Mouse (Mus musculus): ENCODE data around the gene Hist1h4h. TPM values are rescaled to one million over a fixed set of nuclear protein-coding genes. Genes with fewer than 3 reads are reported as not detected.
"Not testable (repeated sequence)": the region's sequence is repeated elsewhere in the genome, so short reads cannot be mapped to it uniquely, and the experiment has no call there.

Gene Hist1h4h
- polyA plus RNA-seq, 1 experiment from 2014 or later: 3.4 TPM

DNA sequence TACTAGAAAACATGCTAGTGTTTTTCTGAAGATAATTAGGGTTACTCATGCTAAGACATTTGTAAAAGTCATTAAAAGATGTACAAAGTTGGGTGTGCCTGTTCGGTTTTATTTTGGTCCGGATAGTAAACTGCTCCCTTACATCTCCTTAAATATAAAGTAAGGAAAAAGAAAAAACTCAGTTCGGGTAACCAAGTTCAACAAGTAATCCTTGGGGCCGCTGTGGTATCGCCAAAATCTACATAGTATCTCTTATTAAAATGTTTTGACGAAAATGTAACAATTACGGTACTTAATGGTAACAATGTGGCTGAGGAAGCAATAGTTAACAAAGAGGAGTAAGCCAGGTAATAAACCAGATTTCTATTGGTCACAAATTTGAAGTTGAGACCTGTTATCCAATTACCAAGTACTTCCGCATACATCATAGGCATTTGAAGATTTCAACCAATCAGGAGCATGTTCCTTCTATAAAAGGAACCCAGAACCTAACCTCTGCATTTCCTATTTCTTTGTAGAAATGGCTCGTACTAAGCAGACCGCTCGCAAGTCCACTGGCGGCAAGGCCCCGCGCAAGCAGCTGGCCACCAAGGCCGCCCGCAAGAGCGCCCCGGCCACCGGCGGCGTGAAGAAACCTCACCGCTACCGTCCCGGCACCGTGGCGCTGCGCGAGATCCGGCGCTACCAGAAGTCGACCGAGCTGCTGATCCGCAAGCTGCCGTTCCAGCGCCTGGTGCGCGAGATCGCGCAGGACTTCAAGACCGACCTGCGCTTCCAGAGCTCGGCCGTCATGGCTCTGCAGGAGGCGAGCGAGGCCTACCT lies 13.3 kb downstream of the Hist1h4h start, which contains the start of gene Hist1h3f:
Gene Hist1h3f, plus strand, starts transcription at position 88 of the 822 bp plus-strand sequence.
- H3K4me2 ChIP-seq (ENCODE audit: low read depth): peak within 1 kb of the TSS; percentile 72
- peaks cover 3% of the 10 kb centered on the region; the same call in 1 of the 2 replicates for H3K4me1 ChIP-seq (ENCODE audit: control insufficient read depth, insufficient read depth, low read length)
- peak; percentile 93 for ATAC-seq (ENCODE audit: insufficient read depth, low FRiP score, low TSS enrichment)
- under 1% methylated on average over 24 of the region's 45 CpGs for WGBS
- peak within 1 kb of the TSS; percentile 65 for H3K9ac ChIP-seq (ENCODE audit: low read length)
- peak within 1 kb of the TSS; percentile 87 for H3K27ac ChIP-seq (ENCODE audit: low read depth, low read length)
- H3K36me3 ChIP-seq (ENCODE audit: control insufficient read depth, insufficient read depth, low read length): no peaks in the 10 kb centered on the region
- DNase-seq (ENCODE audit: low spot score): peak; percentile 67
- no peaks in the 10 kb centered on the region for H3K9me3 ChIP-seq (ENCODE audit: control insufficient read depth, low read length)
- H3K27me3 ChIP-seq (ENCODE audit: control insufficient read depth, insufficient read depth, low read length): no peaks in the 10 kb centered on the region
- H3K4me3 ChIP-seq (ENCODE audit: low read depth, low read length): peak within 1 kb of the TSS; percentile 42

DNA sequence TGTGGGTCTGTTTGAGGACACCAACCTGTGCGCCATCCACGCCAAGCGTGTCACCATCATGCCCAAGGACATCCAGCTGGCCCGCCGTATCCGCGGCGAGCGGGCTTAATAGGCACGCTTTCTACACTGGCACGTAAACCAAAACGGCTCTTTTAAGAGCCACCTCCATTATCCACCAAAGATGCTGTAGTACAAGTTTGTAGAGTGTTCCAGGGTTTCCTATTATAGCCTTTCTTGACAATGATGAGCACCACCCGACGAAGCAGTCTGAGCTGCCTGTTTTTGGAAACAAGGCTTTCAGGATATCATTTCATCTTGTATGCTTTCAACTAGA lies 13.9 kb downstream of the Hist1h4h start:
- under 1% methylated on average over 8 of the region's 14 CpGs for WGBS
- H3K27ac ChIP-seq (ENCODE audit: low read depth, low read length): peak overlapping the region; percentile 87
- peak overlapping the region; percentile 36 for H3K4me2 ChIP-seq (ENCODE audit: low read depth)
- peak overlapping the region; percentile 63 for H3K9ac ChIP-seq (ENCODE audit: low read length)
- not testable (repeated sequence) for H3K4me1 ChIP-seq (ENCODE audit: control insufficient read depth, insufficient read depth, low read length); H3K27me3 ChIP-seq (ENCODE audit: control insufficient read depth, insufficient read depth, low read length); DNase-seq (ENCODE audit: low spot score); H3K36me3 ChIP-seq (ENCODE audit: control insufficient read depth, insufficient read depth, low read length); ATAC-seq (ENCODE audit: insufficient read depth, low FRiP score, low TSS enrichment); H3K9me3 ChIP-seq (ENCODE audit: control insufficient read depth, low read length)
- H3K4me3 ChIP-seq (ENCODE audit: low read depth, low read length): peak overlapping the region; percentile 42

DNA sequence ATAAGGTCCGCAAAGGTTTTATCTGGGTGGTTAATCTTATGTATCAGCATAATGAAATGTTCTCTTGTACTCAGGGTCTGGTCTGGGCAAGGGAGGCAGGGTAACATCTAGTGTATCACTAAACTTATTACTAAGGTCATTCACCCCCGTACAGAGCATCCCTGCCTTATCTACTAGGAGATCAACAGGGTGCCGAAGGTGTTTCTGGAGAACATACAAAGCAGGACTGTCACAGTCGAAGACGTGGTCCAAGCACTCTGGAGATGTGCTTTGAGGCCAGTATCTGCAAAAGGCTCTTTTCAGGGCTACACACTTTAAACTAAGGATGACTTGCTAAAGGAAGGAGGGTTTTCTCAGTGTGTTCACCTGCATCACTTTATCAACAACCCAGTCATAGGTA lies 15.8 kb downstream of the Hist1h4h start:
- H3K9me3 ChIP-seq (ENCODE audit: control insufficient read depth, low read length): no peaks in the 10 kb centered on the region
- 85% methylated on average over 5 of the region's 5 CpGs for WGBS
- H3K27me3 ChIP-seq (ENCODE audit: control insufficient read depth, insufficient read depth, low read length): no peaks in the 10 kb centered on the region
- no peak overlapping the region for H3K9ac ChIP-seq (ENCODE audit: low read length)
- H3K4me1 ChIP-seq (ENCODE audit: control insufficient read depth, insufficient read depth, low read length): peaks cover 6% of the 10 kb centered on the region; the same call in 1 of the 2 replicates
- ATAC-seq (ENCODE audit: insufficient read depth, low FRiP score, low TSS enrichment) (no peak), DNase-seq (ENCODE audit: low spot score) (no peak)
- H3K36me3 ChIP-seq (ENCODE audit: control insufficient read depth, insufficient read depth, low read length): no peaks in the 10 kb centered on the region
- no peak overlapping the region for H3K4me3 ChIP-seq (ENCODE audit: low read depth, low read length)
- H3K27ac ChIP-seq (ENCODE audit: low read depth, low read length): 0 out of 2 replicates have a peak overlapping the region, but pooled peaks have one; percentile 1
- H3K4me2 ChIP-seq (ENCODE audit: low read depth): no peak overlapping the region

DNA sequence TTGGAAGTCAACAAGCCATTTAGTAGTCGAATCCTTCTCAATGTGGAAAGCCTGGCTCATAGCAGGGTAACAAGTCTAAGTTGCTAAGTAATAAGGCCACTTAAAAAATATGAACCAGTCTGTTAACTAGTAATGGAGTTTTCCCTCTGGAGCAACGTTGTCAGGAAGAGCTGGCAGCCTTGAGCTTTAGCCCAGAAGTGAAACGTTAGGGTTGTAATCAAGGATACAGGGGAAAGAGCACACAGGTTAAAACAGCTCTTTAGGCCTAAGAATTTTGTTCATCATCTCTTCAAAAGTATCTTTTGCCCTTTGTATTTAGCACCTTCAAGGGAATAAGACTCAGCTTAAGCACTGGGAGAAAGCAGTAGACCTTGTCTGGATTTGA lies 19.9 kb downstream of the Hist1h4h start:
- peak; percentile 23 for DNase-seq (ENCODE audit: low spot score)
- no peaks in the 10 kb centered on the region for H3K9me3 ChIP-seq (ENCODE audit: control insufficient read depth, low read length)
- H3K9ac ChIP-seq (ENCODE audit: low read length): peak overlapping the region; percentile 63
- peak overlapping the region; percentile 57 for H3K4me2 ChIP-seq (ENCODE audit: low read depth)
- no peaks in the 10 kb centered on the region for H3K27me3 ChIP-seq (ENCODE audit: control insufficient read depth, insufficient read depth, low read length)
- WGBS: 5% methylated on average over 3 of the region's 3 CpGs
- H3K36me3 ChIP-seq (ENCODE audit: control insufficient read depth, insufficient read depth, low read length): no peaks in the 10 kb centered on the region
- H3K27ac ChIP-seq (ENCODE audit: low read depth, low read length): peak overlapping the region; percentile 85
- no peak for ATAC-seq (ENCODE audit: insufficient read depth, low FRiP score, low TSS enrichment)
- peaks cover 5% of the 10 kb centered on the region; the same call in 1 of the 2 replicates for H3K4me1 ChIP-seq (ENCODE audit: control insufficient read depth, insufficient read depth, low read length)
- peak overlapping the region; percentile 40 for H3K4me3 ChIP-seq (ENCODE audit: low read depth, low read length)

DNA sequence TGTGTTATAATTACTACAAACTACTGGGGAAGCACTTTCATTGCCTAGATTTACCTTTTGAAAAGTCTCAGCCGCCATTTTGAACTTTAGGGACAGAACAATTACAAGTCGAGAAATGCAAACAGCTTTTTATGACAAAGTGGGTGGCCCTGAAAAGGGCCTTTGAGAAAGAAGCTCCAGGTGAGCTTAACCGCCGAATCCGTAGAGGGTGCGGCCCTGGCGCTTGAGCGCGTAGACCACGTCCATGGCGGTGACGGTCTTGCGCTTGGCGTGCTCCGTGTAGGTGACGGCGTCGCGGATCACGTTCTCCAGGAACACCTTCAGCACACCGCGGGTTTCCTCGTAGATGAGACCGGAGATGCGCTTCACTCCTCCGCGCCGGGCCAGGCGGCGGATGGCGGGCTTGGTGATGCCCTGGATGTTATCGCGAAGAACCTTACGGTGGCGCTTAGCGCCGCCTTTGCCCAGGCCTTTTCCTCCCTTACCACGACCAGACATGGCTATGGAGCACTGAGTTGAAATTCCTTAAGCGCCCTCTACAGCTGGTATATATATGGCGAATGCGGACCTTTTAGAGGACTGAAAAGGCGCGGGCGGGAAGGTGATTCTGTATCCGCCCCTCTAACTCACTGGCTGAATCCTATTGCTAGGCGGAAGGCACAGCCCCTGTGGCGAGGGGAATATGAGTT lies 20.4 kb downstream of the Hist1h4h start, which contains the start of gene Hist1h4f:
Gene Hist1h4f, minus strand, starts transcription at position 503 of the 689 bp plus-strand sequence.
- not testable (repeated sequence) for H3K27me3 ChIP-seq (ENCODE audit: control insufficient read depth, insufficient read depth, low read length); H3K9me3 ChIP-seq (ENCODE audit: control insufficient read depth, low read length); H3K4me1 ChIP-seq (ENCODE audit: control insufficient read depth, insufficient read depth, low read length); H3K36me3 ChIP-seq (ENCODE audit: control insufficient read depth, insufficient read depth, low read length)
- Histone ChIP-seq H3K4me2 (ENCODE audit: low read depth) (peak within 1 kb of the TSS; percentile 57), H3K27ac (ENCODE audit: low read depth, low read length) (peak within 1 kb of the TSS; percentile 85), H3K9ac (ENCODE audit: low read length) (peak within 1 kb of the TSS; percentile 63), H3K4me3 (ENCODE audit: low read depth, low read length) (peak within 1 kb of the TSS; percentile 40)
- WGBS: under 1% methylated on average over 47 of the region's 47 CpGs
- peak; percentile 77 for ATAC-seq (ENCODE audit: insufficient read depth, low FRiP score, low TSS enrichment)
- DNase-seq (ENCODE audit: low spot score): peak; percentile 91

DNA sequence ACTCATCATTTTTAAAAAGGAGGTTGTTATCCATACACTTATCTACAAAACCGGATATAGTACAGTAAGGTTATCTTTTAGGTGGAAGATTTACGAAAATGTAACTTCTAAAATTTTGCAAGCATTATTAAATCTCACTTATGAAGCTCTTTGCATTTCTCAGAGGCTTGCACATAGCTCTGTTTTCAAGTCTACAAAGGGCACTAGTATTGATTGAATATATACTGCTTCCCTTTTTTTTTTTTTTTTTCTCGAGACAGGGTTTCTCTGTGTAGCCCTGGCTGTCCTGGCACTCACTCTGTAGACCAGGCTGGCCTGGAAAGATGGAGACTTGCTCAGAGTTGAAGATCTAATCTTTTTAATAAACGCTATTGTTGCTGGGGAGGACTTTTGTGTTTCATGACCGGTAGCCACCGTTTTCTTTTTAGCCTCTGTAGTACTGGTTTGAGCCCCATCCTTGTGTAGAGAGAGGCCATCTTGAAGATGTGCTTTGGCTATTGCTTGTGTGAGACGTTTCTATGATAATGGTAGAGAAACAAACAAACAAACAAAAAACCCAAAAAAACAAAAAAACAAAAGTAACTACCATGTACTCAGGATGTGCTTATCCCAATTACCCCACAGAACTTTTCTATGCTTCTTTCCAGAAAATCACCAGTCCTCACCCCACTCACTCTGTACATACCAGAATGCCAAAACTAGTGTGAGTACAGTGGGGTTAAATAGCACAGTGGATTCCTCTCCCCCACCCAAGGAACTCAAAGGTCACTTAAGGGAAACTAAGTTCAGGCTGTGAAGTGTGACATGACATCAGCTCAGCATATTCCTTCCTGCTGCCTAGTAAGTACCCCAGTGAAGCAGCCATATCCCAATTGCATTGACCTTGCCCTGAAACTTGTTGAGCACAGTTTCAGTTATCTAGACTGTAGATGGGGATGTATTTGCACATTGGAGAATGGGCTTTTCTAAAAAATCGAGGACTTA lies 21.4 kb downstream of the Hist1h4h start:
- DNase-seq (ENCODE audit: low spot score) (no peak), ATAC-seq (ENCODE audit: insufficient read depth, low FRiP score, low TSS enrichment) (no peak)
- peaks cover 3% of the 10 kb centered on the region; the same call in 1 of the 2 replicates for H3K4me1 ChIP-seq (ENCODE audit: control insufficient read depth, insufficient read depth, low read length)
- no peaks in the 10 kb centered on the region for H3K9me3 ChIP-seq (ENCODE audit: control insufficient read depth, low read length)
- H3K4me3 ChIP-seq (ENCODE audit: low read depth, low read length): peak overlapping the region; percentile 40
- WGBS: 56% methylated on average over 8 of the region's 8 CpGs
- peak overlapping the region; percentile 85 for H3K27ac ChIP-seq (ENCODE audit: low read depth, low read length)
- peak overlapping the region; percentile 63 for H3K9ac ChIP-seq (ENCODE audit: low read length)
- H3K36me3 ChIP-seq (ENCODE audit: control insufficient read depth, insufficient read depth, low read length): no peaks in the 10 kb centered on the region
- H3K27me3 ChIP-seq (ENCODE audit: control insufficient read depth, insufficient read depth, low read length): no peaks in the 10 kb centered on the region
- peak overlapping the region; percentile 57 for H3K4me2 ChIP-seq (ENCODE audit: low read depth)

DNA sequence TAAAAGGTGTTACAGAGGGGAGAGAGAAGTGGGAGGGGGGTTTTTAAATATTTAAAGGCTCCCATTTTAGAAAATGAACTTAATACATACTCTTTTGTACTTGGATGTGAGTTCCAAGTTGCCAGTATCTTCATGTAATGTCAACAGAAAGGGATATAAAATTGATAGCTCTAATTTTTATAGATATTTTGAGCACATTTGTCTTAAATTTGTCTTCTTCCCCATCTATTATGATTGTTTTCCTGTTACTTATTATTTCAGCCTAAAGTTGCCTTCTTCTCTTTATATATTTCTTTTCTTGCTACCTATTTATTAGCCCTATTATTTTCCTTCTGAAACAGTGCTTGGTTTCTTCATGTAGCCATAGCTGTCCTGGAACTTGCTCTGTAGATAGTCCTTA lies 22.1 kb downstream of the Hist1h4h start, which contains the start of gene Hist1h1d:
Gene Hist1h1d, plus strand, starts transcription at position 301 of the 400 bp plus-strand sequence.
- ATAC-seq (ENCODE audit: insufficient read depth, low FRiP score, low TSS enrichment) (no peak), DNase-seq (ENCODE audit: low spot score) (no peak)
- H3K9ac ChIP-seq (ENCODE audit: low read length): no peak within 1 kb of the TSS; the same call in none of the 2 replicates
- H3K36me3 ChIP-seq (ENCODE audit: control insufficient read depth, insufficient read depth, low read length): no peaks in the 10 kb centered on the region
- H3K27me3 ChIP-seq (ENCODE audit: control insufficient read depth, insufficient read depth, low read length): no peaks in the 10 kb centered on the region
- no peaks in the 10 kb centered on the region for H3K9me3 ChIP-seq (ENCODE audit: control insufficient read depth, low read length)
- H3K4me1 ChIP-seq (ENCODE audit: control insufficient read depth, insufficient read depth, low read length): peaks cover 3% of the 10 kb centered on the region; the same call in 1 of the 2 replicates
- H3K4me3 ChIP-seq (ENCODE audit: low read depth, low read length): no peak within 1 kb of the TSS
- peak within 1 kb of the TSS; percentile 57; the same call in 1 of the 2 replicates for H3K4me2 ChIP-seq (ENCODE audit: low read depth)
- H3K27ac ChIP-seq (ENCODE audit: low read depth, low read length): peak within 1 kb of the TSS; percentile 85

DNA sequence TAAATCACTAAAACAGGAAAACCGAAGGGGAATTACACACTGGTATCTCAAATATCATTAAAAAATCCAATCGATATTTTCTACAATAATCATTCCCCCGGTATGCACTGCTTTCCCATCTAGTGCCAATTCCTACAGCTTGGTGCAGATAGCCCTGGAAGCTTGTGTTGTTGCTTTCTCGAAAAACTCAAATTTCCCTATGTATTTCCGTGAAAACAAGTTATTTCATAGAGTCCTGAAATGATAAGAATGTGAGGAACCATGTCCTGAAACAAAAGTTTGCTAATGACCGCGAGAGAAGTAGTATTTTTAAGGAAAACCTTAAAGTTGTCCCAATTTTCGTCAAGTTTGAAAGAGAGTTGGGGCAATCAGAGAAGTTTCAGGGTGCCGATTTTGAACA lies 23.5 kb downstream of the Hist1h4h start:
- WGBS: 25% methylated on average over 9 of the region's 9 CpGs
- no peaks in the 10 kb centered on the region for H3K9me3 ChIP-seq (ENCODE audit: control insufficient read depth, low read length)
- peak; percentile 10 for DNase-seq (ENCODE audit: low spot score)

More for the DNA sequence above, 23.5 kb downstream of the Hist1h4h start:
- Histone ChIP-seq H3K4me3 (ENCODE audit: low read depth, low read length) (peak overlapping the region; percentile 60), H3K4me2 (ENCODE audit: low read depth) (peak overlapping the region; percentile 95), H3K27ac (ENCODE audit: low read depth, low read length) (peak overlapping the region; percentile 98), H3K4me1 (ENCODE audit: control insufficient read depth, insufficient read depth, low read length) (peaks cover 3% of the 10 kb centered on the region; the same call in 1 of the 2 replicates), H3K27me3 (ENCODE audit: control insufficient read depth, insufficient read depth, low read length) (no peaks in the 10 kb centered on the region), H3K9ac (ENCODE audit: low read length) (peak overlapping the region; percentile 75), H3K36me3 (ENCODE audit: control insufficient read depth, insufficient read depth, low read length) (no peaks in the 10 kb centered on the region)
- ATAC-seq (ENCODE audit: insufficient read depth, low FRiP score, low TSS enrichment): no peak

Data from neural tube, embryonic 11.5 days (tissue).